Mouse (Mus musculus) bone marrow, adult 2 months (tissue): ENCODE measurements around the gene Pid1. TPM values are rescaled to one million over a fixed set of nuclear protein-coding genes. Genes with fewer than 3 reads are reported as not detected.
A peak's percentile ranks its signal among the peaks of the same experiment; 100 is the strongest.

Experiments used
- H3K27ac ChIP-seq: fragments of 200-500 bp; 2 replicates; pipeline ENCODE4 v1.5.1; 2012; ENCODE audit warnings: low read depth, mild to moderate bottlenecking, control low read depth, inconsistent platforms, low read length; ENCODE audit not compliant: control insufficient read depth, poor library complexity, insufficient read depth
- H3K4me1 ChIP-seq: fragments of 200-500 bp; 2 replicates; pipeline ENCODE4 v1.6.1; 2011; ENCODE audit warnings: low read length; ENCODE audit not compliant: control insufficient read depth, insufficient read depth
- H3K4me3 ChIP-seq: fragments of 200-500 bp; replicated peaks from 2 replicates; pipeline ENCODE3; 2011; ENCODE audit warnings: mild to moderate bottlenecking, low read depth, low read length, control low read depth; ENCODE audit not compliant: control insufficient read depth
- CTCF ChIP-seq: fragments of 200-500 bp; IDR thresholded peaks from 2 replicates; pipeline ENCODE4 v1.5.1; 2011; ENCODE audit warnings: low read length, control low read depth; ENCODE audit not compliant: control insufficient read depth, insufficient read depth
- POLR2A ChIP-seq: fragments of 200-500 bp; IDR thresholded peaks from 2 replicates; pipeline ENCODE4 v1.6.1; 2011; ENCODE audit warnings: low read depth, mild to moderate bottlenecking, control low read depth, low read length, borderline replicate concordance; ENCODE audit not compliant: control insufficient read depth
- WGBS: fragments of 180-500 bp; shearing (Covaris S2); methylation state at CpG from one replicate; pipeline ENCODE4 v1.1.7; 2018; 5-methylcytosine and 5-hydroxymethylcytosine counted together
- polyA plus RNA-seq: library from polyadenylated mRNA; stranded (reverse); fragments of >200 nt; gene quantifications from 2 replicates; pipeline ENCODE4 v1.2.4, GENCODE M21; 2011; ENCODE audit warnings: low replicate concordance; ENCODE audit not compliant: missing spikeins, insufficient read depth, insufficient read length

Pid1 gene
- 5.0 and 12.4 TPM in 2 replicates for polyA plus RNA-seq

- H3K27ac ChIP-seq: no peak within 1 kb of the TSS
- WGBS: 74% methylated on average over 8 of the region's 8 CpGs
- H3K4me1 ChIP-seq: no peaks in the 10 kb centered on the region; the same call in 1 of the 2 replicates
- no peak within 1 kb of the TSS for H3K4me3 ChIP-seq
- TF ChIP-seq CTCF (no peak), POLR2A (no peak)
Observed at GRCm38 (mm10) chr1:84363967-84364366, at the start of gene Pid1. Gene Pid1, minus strand, starts transcription at chr1:84364180.

- Histone ChIP-seq H3K27ac (no peak overlapping the region), H3K4me3 (no peak overlapping the region), H3K4me1 (no peaks in the 10 kb centered on the region; the same call in 1 of the 2 replicates)
- 72% methylated on average over 2 of the region's 2 CpGs for WGBS
- no peak for TF ChIP-seq POLR2A
- TF ChIP-seq CTCF: no peak
Observed at GRCm38 (mm10) chr1:84409514-84409913, 45.5 kb upstream of the Pid1 start.

- Histone ChIP-seq H3K4me1 (no peaks in the 10 kb centered on the region; the same call in 1 of the 2 replicates), H3K27ac (no peak overlapping the region), H3K4me3 (no peak overlapping the region)
- 83% methylated on average over 2 of the region's 2 CpGs for WGBS
- TF ChIP-seq CTCF (no peak), POLR2A (no peak)
Observed at GRCm38 (mm10) chr1:84408873-84409272, 44.9 kb upstream of the Pid1 start.

- Histone ChIP-seq H3K27ac (peak overlapping the region; percentile 66; the same call in 1 of the 2 replicates), H3K4me1 (no peaks in the 10 kb centered on the region; the same call in 1 of the 2 replicates), H3K4me3 (no peak overlapping the region)
- TF ChIP-seq POLR2A (no peak), CTCF (no peak)
- 11% methylated on average over 4 of the region's 4 CpGs for WGBS
Observed at GRCm38 (mm10) chr1:84406891-84407290, 42.9 kb upstream of the Pid1 start.

- Histone ChIP-seq H3K4me3 (no peak overlapping the region), H3K27ac (no peak overlapping the region), H3K4me1 (no peaks in the 10 kb centered on the region; the same call in 1 of the 2 replicates)
- WGBS: 90% methylated on average over 5 of the region's 5 CpGs
- TF ChIP-seq CTCF (no peak), POLR2A (no peak)
Observed at GRCm38 (mm10) chr1:84405551-84406290, 41.7 kb upstream of the Pid1 start.

- Histone ChIP-seq H3K4me1 (no peaks in the 10 kb centered on the region; the same call in 1 of the 2 replicates), H3K27ac (no peak overlapping the region), H3K4me3 (no peak overlapping the region)
- TF ChIP-seq POLR2A (no peak), CTCF (no peak)
- 57% methylated on average over 12 of the region's 12 CpGs for WGBS
Observed at GRCm38 (mm10) chr1:84404880-84405279, 40.9 kb upstream of the Pid1 start.

GRCm38 (mm10) chr1:84402154-84402553, 38.2 kb upstream of the Pid1 start:
- H3K4me3 ChIP-seq: no peak overlapping the region
- 75% methylated on average over 1 of the region's 1 CpGs for WGBS
- no peaks in the 10 kb centered on the region; the same call in 1 of the 2 replicates for H3K4me1 ChIP-seq
- TF ChIP-seq POLR2A (no peak), CTCF (no peak)
- no peak overlapping the region for H3K27ac ChIP-seq

- Histone ChIP-seq H3K4me1 (no peaks in the 10 kb centered on the region), H3K27ac (no peak overlapping the region), H3K4me3 (no peak overlapping the region)
- no peak for TF ChIP-seq POLR2A
- no peak for TF ChIP-seq CTCF
- 80% methylated on average over 3 of the region's 3 CpGs for WGBS
Observed at GRCm38 (mm10) chr1:84399671-84400070, 35.7 kb upstream of the Pid1 start.
